20 mouse cellular contexts compared by ENCODE assay signal in genomic region chr9:116795240-116795955, GRCm38 (mm10).
DNase-seq lines count a peak whose midpoint lies in the region; ATAC-seq lines count a peak whose summit lies in the region.
"Had no signal": no experiment of that assay in that cellular context is flagged by ENCODE, and none has a peak within 500 bp of the region (broad histone marks: within the 10 kb centered on the region; RNA-seq: fewer than 3 reads in every experiment).

No protein-coding gene starts in this region.

- no peak overlapping the region for H3K27ac ChIP-seq in forebrain, embryonic 11.5 days (ENCODE audit: low read depth, low read length)
- H3K27ac ChIP-seq in forebrain, embryonic 10.5 days, result no peak overlapping the region
- no peak overlapping the region for H3K27ac ChIP-seq in forebrain, embryonic 13.5 days
- no peak overlapping the region for H3K27ac ChIP-seq in forebrain, embryonic 16.5 days (ENCODE audit: low read length)
- H3K27ac ChIP-seq: heart, adult 2 months; heart, embryonic 10.5 days; hindbrain, embryonic 14.5 days; hindbrain, postnatal 0 days had no signal

- no peak for DNase-seq in forebrain, embryonic 11.5 days (ENCODE audit: low spot score)
- DNase-seq in forebrain, embryonic 10.5 days (ENCODE audit: extremely low spot score, low spot score), result no peak
- no peak for DNase-seq in layer of hippocampus, adult 9-10 months (ENCODE audit: low spot score)
- no peak for DNase-seq in right cerebral cortex, postnatal 4 days
- DNase-seq: adrenal gland, adult 8-10 months; adrenal gland, postnatal 25 days; cerebellum, adult 18-20 months; cerebellum, adult 9-10 months; cerebellum, postnatal 14 days; gastrocnemius, postnatal 25 days; heart, adult 2 months; kidney, adult 18-20 months had no signal

- H3K9ac ChIP-seq in forebrain, embryonic 11.5 days (ENCODE audit: low read length), result no peak overlapping the region
- no peak overlapping the region for H3K9ac ChIP-seq in forebrain, embryonic 13.5 days
- H3K9ac ChIP-seq in forebrain, embryonic 16.5 days (replicated peaks; ENCODE audit: low read depth, low read length), result no peak overlapping the region
- H3K9ac ChIP-seq: hindbrain, embryonic 14.5 days had no signal

- no peaks in the 10 kb centered on the region for H3K4me1 ChIP-seq in forebrain, embryonic 11.5 days (replicated peaks; ENCODE audit: control insufficient read depth, insufficient read depth, low read length)
- H3K4me1 ChIP-seq in forebrain, embryonic 10.5 days, result peaks cover 14% of the 10 kb centered on the region
- H3K4me1 ChIP-seq in forebrain, embryonic 13.5 days, result peaks cover 14% of the 10 kb centered on the region
- H3K4me1 ChIP-seq in forebrain, embryonic 16.5 days (replicated peaks; ENCODE audit: control insufficient read depth, insufficient read depth, low read length), result no peaks in the 10 kb centered on the region
- H3K4me1 ChIP-seq: heart, embryonic 10.5 days had no signal

- ATAC-seq in forebrain, embryonic 11.5 days (replicated peaks; ENCODE audit: low FRiP score), result peak; percentile 84
- peak; percentile 84 for ATAC-seq in forebrain, embryonic 13.5 days
- peak; percentile 67 for ATAC-seq in forebrain, embryonic 16.5 days
- ATAC-seq: activated CD4-positive, CD25-positive, alpha-beta regulatory T cell, adult 4 months; hindbrain, postnatal 0 days; inflammation-experienced regulatory T-cells, adult 6 months; intestine, embryonic 16.5 days had no signal

- H3K9me3 ChIP-seq in forebrain, embryonic 11.5 days (ENCODE audit: control insufficient read depth, low read length), result no peaks in the 10 kb centered on the region
- no peaks in the 10 kb centered on the region for H3K9me3 ChIP-seq in forebrain, embryonic 10.5 days
- H3K9me3 ChIP-seq in forebrain, embryonic 13.5 days (replicated peaks), result no peaks in the 10 kb centered on the region
- no peaks in the 10 kb centered on the region for H3K9me3 ChIP-seq in forebrain, embryonic 16.5 days (ENCODE audit: control insufficient read depth, low read length)
- H3K9me3 ChIP-seq: heart, embryonic 10.5 days had no signal

- peaks cover 16% of the 10 kb centered on the region for H3K27me3 ChIP-seq in forebrain, embryonic 11.5 days (ENCODE audit: control insufficient read depth, insufficient read depth, low read length)
- H3K27me3 ChIP-seq in forebrain, embryonic 10.5 days (ENCODE audit: poor library complexity, severe bottlenecking), result peaks cover 78% of the 10 kb centered on the region
- H3K27me3 ChIP-seq in forebrain, embryonic 13.5 days, result peaks cover 66% of the 10 kb centered on the region
- H3K27me3 ChIP-seq in forebrain, embryonic 16.5 days (replicated peaks; ENCODE audit: control insufficient read depth, insufficient read depth, low read length), result peaks cover 31% of the 10 kb centered on the region

- WGBS in forebrain, embryonic 11.5 days, result 11% methylated on average over 2 of the region's 2 CpGs
- 34% methylated on average over 2 of the region's 2 CpGs for WGBS in forebrain, embryonic 10.5 days
- 13% methylated on average over 2 of the region's 2 CpGs for WGBS in forebrain, embryonic 13.5 days
- WGBS in forebrain, embryonic 16.5 days, result 2% methylated on average over 2 of the region's 2 CpGs

- H3K4me3 ChIP-seq in forebrain, embryonic 11.5 days (ENCODE audit: low read depth, low read length), result no peak overlapping the region
- no peak overlapping the region for H3K4me3 ChIP-seq in forebrain, embryonic 10.5 days
- H3K4me3 ChIP-seq in forebrain, embryonic 13.5 days, result no peak overlapping the region
- H3K4me3 ChIP-seq in forebrain, embryonic 16.5 days (replicated peaks; ENCODE audit: low read length), result no peak overlapping the region
- H3K4me3 ChIP-seq: heart, adult 2 months; heart, embryonic 10.5 days had no signal

- H3K4me2 ChIP-seq in forebrain, embryonic 11.5 days (ENCODE audit: low read depth, low read length, severe bottlenecking), result no peak overlapping the region
- no peak overlapping the region for H3K4me2 ChIP-seq in forebrain, embryonic 13.5 days
- no peak overlapping the region for H3K4me2 ChIP-seq in forebrain, embryonic 16.5 days (ENCODE audit: low read length)
- H3K4me2 ChIP-seq: hindbrain, embryonic 14.5 days had no signal

- H3K36me3 ChIP-seq in forebrain, embryonic 11.5 days (ENCODE audit: control insufficient read depth, insufficient read depth, low read length), result no peaks in the 10 kb centered on the region
- no peaks in the 10 kb centered on the region for H3K36me3 ChIP-seq in forebrain, embryonic 10.5 days (replicated peaks)
- H3K36me3 ChIP-seq in forebrain, embryonic 13.5 days (ENCODE audit: poor library complexity, severe bottlenecking), result no peaks in the 10 kb centered on the region
- H3K36me3 ChIP-seq in forebrain, embryonic 16.5 days (ENCODE audit: control insufficient read depth, insufficient read depth), result no peaks in the 10 kb centered on the region
